Mouse (Mus musculus) midbrain, embryonic 13.5 days (tissue): Measurements from ENCODE around the gene Lrrc4. TPM values are rescaled to one million over a fixed set of nuclear protein-coding genes. Genes with fewer than 3 reads are reported as not detected.

Experiments used
- ATAC-seq: fragments of 200-750 bp; cut with Nextera tagmentation; 2 replicates; pipeline ENCODE4 v1.8.0; 2017; ENCODE audit warnings: mild to moderate bottlenecking, moderate TSS enrichment, moderate library complexity
- H3K27ac ChIP-seq: fragments of 300-500 bp; sonication (generic); 2 replicates; pipeline ENCODE4 v1.5.1; 2015; ENCODE audit warnings: inconsistent platforms, mild to moderate bottlenecking, moderate library complexity
- H3K27me3 ChIP-seq: fragments of 300-500 bp; sonication (generic); 2 replicates; pipeline ENCODE4 v1.6.1; 2015; ENCODE audit warnings: mild to moderate bottlenecking, inconsistent platforms
- H3K36me3 ChIP-seq: fragments of 300-500 bp; sonication (generic); 2 replicates; pipeline ENCODE4 v1.6.1; 2015; ENCODE audit warnings: mild to moderate bottlenecking, inconsistent platforms
- H3K4me1 ChIP-seq: fragments of 300-500 bp; sonication (generic); replicated peaks from 2 replicates; pipeline ENCODE4 v1.6.1; 2015; ENCODE audit warnings: inconsistent platforms
- H3K4me2 ChIP-seq: fragments of 300-500 bp; sonication (generic); replicated peaks from 2 replicates; pipeline ENCODE4 v1.6.1; 2015; ENCODE audit warnings: moderate library complexity, mild to moderate bottlenecking, inconsistent platforms
- H3K4me3 ChIP-seq: fragments of 300-500 bp; sonication (generic); replicated peaks from 2 replicates; pipeline ENCODE4 v1.5.1; 2015; ENCODE audit warnings: mild to moderate bottlenecking, inconsistent platforms
- H3K9ac ChIP-seq: fragments of 300-500 bp; sonication (generic); replicated peaks from 2 replicates; pipeline ENCODE4 v1.6.1; 2015; ENCODE audit warnings: mild to moderate bottlenecking, inconsistent platforms
- H3K9me3 ChIP-seq: fragments of 300-500 bp; sonication (generic); 2 replicates; pipeline ENCODE4 v1.6.1; 2016; ENCODE audit warnings: mild to moderate bottlenecking, inconsistent platforms
- WGBS: fragments of 180-500 bp; shearing (Covaris S2); methylation state at CpG from one replicate; pipeline ENCODE4 v1.1.7; 2015; 5-methylcytosine and 5-hydroxymethylcytosine counted together
- polyA plus RNA-seq: library from polyadenylated mRNA; unstranded; fragments of >200 nt; fragmentation: Nextera tagmentation; extraction: Ambion mirVana; gene quantifications from 2 replicates; pipeline ENCODE4 v1.2.1, GENCODE M21; 2015

Gene Lrrc4
- polyA plus RNA-seq, 1 experiment from 2014 or later, result 5.3 TPM

- H3K4me1 ChIP-seq, result peaks cover 59% of the 10 kb centered on the region
- H3K36me3 ChIP-seq, result no peaks in the 10 kb centered on the region
- no peaks in the 10 kb centered on the region for H3K27me3 ChIP-seq
- 73% methylated on average over 7 of the region's 7 CpGs for WGBS
- no peak for ATAC-seq
- no peak overlapping the region for H3K4me2 ChIP-seq
- H3K9me3 ChIP-seq, result no peaks in the 10 kb centered on the region
- H3K9ac ChIP-seq, result no peak overlapping the region
- 0 out of 2 replicates have a peak overlapping the region, but pooled peaks have one; percentile 19 for H3K27ac ChIP-seq
- no peak overlapping the region for H3K4me3 ChIP-seq
Observed at GRCm38 (mm10) chr6:28852342-28852741, 20.8 kb upstream of the Lrrc4 start.

GRCm38 (mm10) chr6:28850326-28850900 is 18.9 kb upstream of the Lrrc4 start:
- Histone ChIP-seq H3K4me1 (peaks cover 62% of the 10 kb centered on the region), H3K9ac (no peak overlapping the region), H3K4me3 (no peak overlapping the region), H3K9me3 (no peaks in the 10 kb centered on the region), H3K27me3 (no peaks in the 10 kb centered on the region), H3K4me2 (no peak overlapping the region), H3K36me3 (no peaks in the 10 kb centered on the region), H3K27ac (no peak overlapping the region)
- 92% methylated on average over 9 of the region's 9 CpGs for WGBS
- no peak for ATAC-seq

GRCm38 (mm10) chr6:28849317-28849716 is 17.8 kb upstream of the Lrrc4 start:
- 39% methylated on average over 3 of the region's 3 CpGs for WGBS
- Histone ChIP-seq H3K27me3 (no peaks in the 10 kb centered on the region), H3K4me3 (no peak overlapping the region), H3K4me2 (no peak overlapping the region), H3K4me1 (peaks cover 61% of the 10 kb centered on the region), H3K36me3 (no peaks in the 10 kb centered on the region), H3K9ac (no peak overlapping the region), H3K27ac (no peak overlapping the region), H3K9me3 (no peaks in the 10 kb centered on the region)
- 0 out of 2 replicates have a peak, but pooled peaks have one; percentile 34 for ATAC-seq

GRCm38 (mm10) chr6:28848891-28849290 is 17.3 kb upstream of the Lrrc4 start:
- 56% methylated on average over 9 of the region's 9 CpGs for WGBS
- Histone ChIP-seq H3K4me3 (no peak overlapping the region), H3K27me3 (no peaks in the 10 kb centered on the region), H3K4me2 (no peak overlapping the region), H3K4me1 (peaks cover 57% of the 10 kb centered on the region), H3K9ac (no peak overlapping the region), H3K36me3 (no peaks in the 10 kb centered on the region), H3K27ac (0 out of 2 replicates have a peak overlapping the region, but pooled peaks have one; percentile 15), H3K9me3 (no peaks in the 10 kb centered on the region)
- ATAC-seq, result peak; percentile 18; the same call in 1 of the 2 replicates

GRCm38 (mm10) chr6:28848285-28848794 is 16.8 kb upstream of the Lrrc4 start:
- H3K4me1 ChIP-seq, result peaks cover 55% of the 10 kb centered on the region
- H3K9ac ChIP-seq, result no peak overlapping the region
- no peaks in the 10 kb centered on the region for H3K36me3 ChIP-seq
- no peaks in the 10 kb centered on the region for H3K27me3 ChIP-seq
- no peak overlapping the region for H3K4me2 ChIP-seq
- no peak overlapping the region for H3K27ac ChIP-seq
- ATAC-seq, result no peak
- H3K4me3 ChIP-seq, result no peak overlapping the region
- H3K9me3 ChIP-seq, result no peaks in the 10 kb centered on the region
- WGBS, result 77% methylated on average over 6 of the region's 6 CpGs

GRCm38 (mm10) chr6:28847616-28848015 is 16.1 kb upstream of the Lrrc4 start:
- WGBS, result 73% methylated on average over 6 of the region's 6 CpGs
- no peak for ATAC-seq

GRCm38 (mm10) chr6:28845610-28846009 is 14.1 kb upstream of the Lrrc4 start:
- H3K4me1 ChIP-seq, result peaks cover 62% of the 10 kb centered on the region
- H3K9ac ChIP-seq, result no peak overlapping the region
- no peaks in the 10 kb centered on the region for H3K36me3 ChIP-seq
- H3K4me2 ChIP-seq, result no peak overlapping the region
- 30% methylated on average over 4 of the region's 4 CpGs for WGBS
- no peak overlapping the region for H3K4me3 ChIP-seq
- no peaks in the 10 kb centered on the region for H3K27me3 ChIP-seq
- no peak overlapping the region for H3K27ac ChIP-seq
- H3K9me3 ChIP-seq, result no peaks in the 10 kb centered on the region
- no peak for ATAC-seq

More at GRCm38 (mm10) chr6:28847616-28848015, 16.1 kb upstream of the Lrrc4 start:
- H3K4me1 ChIP-seq, result peaks cover 56% of the 10 kb centered on the region
- no peak overlapping the region for H3K4me2 ChIP-seq
- H3K27me3 ChIP-seq, result no peaks in the 10 kb centered on the region
- H3K9me3 ChIP-seq, result no peaks in the 10 kb centered on the region
- no peaks in the 10 kb centered on the region for H3K36me3 ChIP-seq
- H3K4me3 ChIP-seq, result no peak overlapping the region
- H3K27ac ChIP-seq, result no peak overlapping the region
- H3K9ac ChIP-seq, result no peak overlapping the region

- no peaks in the 10 kb centered on the region for H3K9me3 ChIP-seq
- no peaks in the 10 kb centered on the region for H3K27me3 ChIP-seq
- no peak overlapping the region for H3K4me3 ChIP-seq
- H3K4me2 ChIP-seq, result peak overlapping the region; percentile 1; the same call in 1 of the 2 replicates
- peak; percentile 91 for ATAC-seq
- no peaks in the 10 kb centered on the region for H3K36me3 ChIP-seq
- no peak overlapping the region for H3K9ac ChIP-seq
- WGBS, result 15% methylated on average over 4 of the region's 4 CpGs
- H3K4me1 ChIP-seq, result peaks cover 43% of the 10 kb centered on the region
- peak overlapping the region; percentile 84 for H3K27ac ChIP-seq
Observed at GRCm38 (mm10) chr6:28842375-28843276, 11.1 kb upstream of the Lrrc4 start.

- H3K4me2 ChIP-seq, result no peak overlapping the region
- no peaks in the 10 kb centered on the region for H3K27me3 ChIP-seq
- H3K4me1 ChIP-seq, result peaks cover 40% of the 10 kb centered on the region
- H3K27ac ChIP-seq, result peak overlapping the region; percentile 84; the same call in 1 of the 2 replicates
- no peaks in the 10 kb centered on the region for H3K9me3 ChIP-seq
- H3K9ac ChIP-seq, result no peak overlapping the region
- no peak overlapping the region for H3K4me3 ChIP-seq
- WGBS, result 93% methylated on average over 3 of the region's 3 CpGs
- H3K36me3 ChIP-seq, result no peaks in the 10 kb centered on the region
- ATAC-seq, result no peak
Observed at GRCm38 (mm10) chr6:28841569-28841968, 10.0 kb upstream of the Lrrc4 start.

GRCm38 (mm10) chr6:28836600-28836999 is 5.1 kb upstream of the Lrrc4 start:
- no peak overlapping the region for H3K9ac ChIP-seq
- H3K27me3 ChIP-seq, result peaks cover 11% of the 10 kb centered on the region
- no peaks in the 10 kb centered on the region for H3K9me3 ChIP-seq
- H3K4me3 ChIP-seq, result no peak overlapping the region
- no peak overlapping the region for H3K27ac ChIP-seq
- H3K4me1 ChIP-seq, result peaks cover 15% of the 10 kb centered on the region
- ATAC-seq, result no peak
- no peaks in the 10 kb centered on the region for H3K36me3 ChIP-seq
- no peak overlapping the region for H3K4me2 ChIP-seq

GRCm38 (mm10) chr6:28834046-28834445 is 2.5 kb upstream of the Lrrc4 start:
- Histone ChIP-seq H3K9me3 (no peaks in the 10 kb centered on the region), H3K4me3 (peak overlapping the region; percentile 85), H3K27me3 (peaks cover 11% of the 10 kb centered on the region), H3K9ac (peak overlapping the region; percentile 96), H3K36me3 (peaks cover 6% of the 10 kb centered on the region), H3K4me2 (peak overlapping the region; percentile 92), H3K4me1 (peaks cover 37% of the 10 kb centered on the region), H3K27ac (no peak overlapping the region)
- 34% methylated on average over 2 of the region's 2 CpGs for WGBS
- 0 out of 2 replicates have a peak, but pooled peaks have one; percentile 0 for ATAC-seq

- 1% methylated on average over 37 of the region's 43 CpGs for WGBS
- Histone ChIP-seq H3K36me3 (peaks cover 6% of the 10 kb centered on the region), H3K4me1 (peaks cover 43% of the 10 kb centered on the region), H3K4me3 (peak overlapping the region; percentile 85), H3K9ac (peak overlapping the region; percentile 96), H3K9me3 (no peaks in the 10 kb centered on the region), H3K4me2 (peak overlapping the region; percentile 92), H3K27me3 (peaks cover 11% of the 10 kb centered on the region), H3K27ac (peak overlapping the region; percentile 97)
- ATAC-seq, result peak; percentile 84
Observed at GRCm38 (mm10) chr6:28833380-28833822, 1.9 kb upstream of the Lrrc4 start.
